Mouse (Mus musculus): ENCODE results near the gene Fanci.

DNA sequence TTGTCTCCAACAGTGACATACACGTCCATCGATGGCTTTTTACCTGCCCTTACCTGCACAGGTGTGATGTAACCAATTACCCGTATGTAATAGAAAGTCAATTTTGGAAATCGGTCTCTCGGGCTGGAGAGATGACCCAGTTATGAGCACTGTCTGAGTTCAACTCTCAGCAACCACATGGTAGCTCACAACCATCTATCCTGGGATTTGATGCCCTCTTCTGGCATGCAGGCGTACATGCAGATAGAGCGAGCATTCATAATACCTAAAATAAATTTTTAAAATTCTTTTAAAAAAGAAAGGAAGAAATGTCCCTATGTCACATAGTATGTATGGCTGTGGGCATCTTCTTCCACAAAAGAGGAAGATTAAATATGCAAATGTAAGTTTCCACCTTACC, 79.7 kb downstream of the Fanci start:
- TF ChIP-seq POLR2A (IDR thresholded peaks at IDR 0.05; ENCODE audit: low read depth, low read length) (no peak), CTCF (IDR thresholded peaks at IDR 0.05; ENCODE audit: borderline replicate concordance, insufficient read depth, low read length) (no peak)
